Mouse (Mus musculus) layer of hippocampus, adult 8-10 months (tissue): Measurements from ENCODE around the gene Meiob. TPM values are rescaled to one million over a fixed set of nuclear protein-coding genes. Genes with fewer than 3 reads are reported as not detected.

ENCODE experiments used
- DNase-seq, 2 experiments: peaks; one replicate each; pipeline ENCODE4 v3.0.0; 2022; ENCODE audit warnings: low spot score in 2 of 2
- total RNA-seq, 4 experiments: library from RNA; stranded (reverse); gene quantifications; 2 replicates each; pipeline ENCODE4 v1.2.4; 2022

The Meiob gene
- total RNA-seq, 4 experiments from 2014 or later = not detected

- DNase-seq = no peak
Measured at GRCm38 (mm10) chr17:24821351-24822280, 17.5 kb downstream of the Meiob start.

- DNase-seq = no peak
Measured at GRCm38 (mm10) chr17:24839842-24840241, 35.8 kb downstream of the Meiob start, which contains the start of gene Hagh. TSS of gene Hagh (plus strand) at chr17:24840143.

- no peak for DNase-seq
Measured at GRCm38 (mm10) chr17:24840341-24840740, 36.3 kb downstream of the Meiob start.

- no peak for DNase-seq
Measured at GRCm38 (mm10) chr17:24841133-24841532, 37.0 kb downstream of the Meiob start.

- no peak for DNase-seq
Measured at GRCm38 (mm10) chr17:24842631-24843030, 38.5 kb downstream of the Meiob start.

- no peak for DNase-seq
Measured at GRCm38 (mm10) chr17:24844525-24844924, 40.4 kb downstream of the Meiob start.

GRCm38 (mm10) chr17:24847386-24847785, 43.3 kb downstream of the Meiob start:
- no peak for DNase-seq

GRCm38 (mm10) chr17:24848600-24849031, 44.5 kb downstream of the Meiob start:
- DNase-seq = no peak

- no peak for DNase-seq
Measured at GRCm38 (mm10) chr17:24849733-24850064, 45.6 kb downstream of the Meiob start.

- peak; percentile 95 to 98 for DNase-seq
Measured at GRCm38 (mm10) chr17:24850065-24850772, 46.1 kb downstream of the Meiob start, which contains the start of gene Fahd1. TSS of gene Fahd1 (minus strand) at chr17:24850364.

GRCm38 (mm10) chr17:24850773-24851127, 46.7 kb downstream of the Meiob start:
- DNase-seq = no peak

- no peak for DNase-seq
Measured at GRCm38 (mm10) chr17:24851381-24852125, 47.5 kb downstream of the Meiob start.

GRCm38 (mm10) chr17:24855838-24856464, 51.9 kb downstream of the Meiob start:
- no peak for DNase-seq

- no peak for DNase-seq
Measured at GRCm38 (mm10) chr17:24856589-24856988, 52.5 kb downstream of the Meiob start.

- DNase-seq = no peak
Measured at GRCm38 (mm10) chr17:24857831-24858470, 53.9 kb downstream of the Meiob start.

GRCm38 (mm10) chr17:24858967-24859366, 54.9 kb downstream of the Meiob start:
- DNase-seq = peak in 1 of 2 experiments; percentile 43

GRCm38 (mm10) chr17:24860076-24860475, 56.0 kb downstream of the Meiob start:
- DNase-seq = no peak

GRCm38 (mm10) chr17:24861785-24862184, 57.7 kb downstream of the Meiob start:
- DNase-seq = no peak

- DNase-seq = no peak
Measured at GRCm38 (mm10) chr17:24865776-24866175, 61.7 kb downstream of the Meiob start, which contains the start of gene Igfals. TSS of gene Igfals (plus strand) at chr17:24865997.

- DNase-seq = no peak
Measured at GRCm38 (mm10) chr17:24867914-24868313, 63.8 kb downstream of the Meiob start.
